Mouse (Mus musculus) intestine, postnatal 0 days (tissue): ENCODE measurements at regions not wholly inside any gene's neighbourhood (a gene's known extent, or its start where the extent isn't known, plus 50 kb on each side); places are given as distances from the start of the nearest gene placed in this dataset.

Source experiments
- ATAC-seq: fragments of 200-750 bp; cut with Nextera tagmentation; 2 replicates; pipeline ENCODE4 v1.8.0; 2017; ENCODE audit warnings: mild to moderate bottlenecking, moderate TSS enrichment, moderate library complexity
- H3K27ac ChIP-seq: fragments of 300-500 bp; sonication (generic); 2 replicates; pipeline ENCODE4 v1.5.1; 2014; ENCODE audit warnings: mild to moderate bottlenecking, low read depth, low read length, moderate library complexity
- H3K27me3 ChIP-seq: fragments of 300-500 bp; sonication (generic); replicated peaks from 2 replicates; pipeline ENCODE4 v1.6.1; 2014; ENCODE audit warnings: low read length, mixed read lengths; ENCODE audit not compliant: control insufficient read depth, insufficient read depth
- H3K36me3 ChIP-seq: fragments of 300-500 bp; sonication (generic); 2 replicates; pipeline ENCODE4 v1.6.1; 2014; ENCODE audit warnings: mild to moderate bottlenecking, moderate library complexity; ENCODE audit not compliant: control insufficient read depth, insufficient read depth
- H3K4me1 ChIP-seq: fragments of 300-500 bp; sonication (generic); replicated peaks from 2 replicates; pipeline ENCODE4 v1.6.1; 2014; ENCODE audit warnings: antibody characterized with exemption, low read length, mixed read lengths; ENCODE audit not compliant: control insufficient read depth, insufficient read depth
- H3K4me2 ChIP-seq: fragments of 300-500 bp; sonication (generic); replicated peaks from 2 replicates; pipeline ENCODE4 v1.6.1; 2014; ENCODE audit warnings: low read depth, mild to moderate bottlenecking, moderate library complexity
- H3K4me3 ChIP-seq: fragments of 300-500 bp; sonication (generic); 2 replicates; pipeline ENCODE4 v1.5.1; 2014; ENCODE audit warnings: low read depth, low read length
- H3K9ac ChIP-seq: fragments of 300-500 bp; sonication (generic); 2 replicates; pipeline ENCODE4 v1.6.1; 2014; ENCODE audit warnings: mild to moderate bottlenecking, low read depth, low read length
- H3K9me3 ChIP-seq: fragments of 300-500 bp; sonication (generic); 2 replicates; pipeline ENCODE4 v1.6.1; 2016; ENCODE audit warnings: mixed run types; ENCODE audit not compliant: control insufficient read depth
- CTCF ChIP-seq: sonication (generic); IDR thresholded peaks from 2 replicates; pipeline ENCODE4 v1.5.1; 2016; ENCODE audit warnings: low read depth, mild to moderate bottlenecking, control low read depth, antibody characterized with exemption, moderate library complexity
- WGBS: fragments of 180-500 bp; shearing (Covaris S2); extraction: QIAGEN DNeasy Blood & Tissue Kit; methylation state at CpG from one replicate; pipeline ENCODE4 v1.1.7; 2014; 5-methylcytosine and 5-hydroxymethylcytosine counted together

DNA sequence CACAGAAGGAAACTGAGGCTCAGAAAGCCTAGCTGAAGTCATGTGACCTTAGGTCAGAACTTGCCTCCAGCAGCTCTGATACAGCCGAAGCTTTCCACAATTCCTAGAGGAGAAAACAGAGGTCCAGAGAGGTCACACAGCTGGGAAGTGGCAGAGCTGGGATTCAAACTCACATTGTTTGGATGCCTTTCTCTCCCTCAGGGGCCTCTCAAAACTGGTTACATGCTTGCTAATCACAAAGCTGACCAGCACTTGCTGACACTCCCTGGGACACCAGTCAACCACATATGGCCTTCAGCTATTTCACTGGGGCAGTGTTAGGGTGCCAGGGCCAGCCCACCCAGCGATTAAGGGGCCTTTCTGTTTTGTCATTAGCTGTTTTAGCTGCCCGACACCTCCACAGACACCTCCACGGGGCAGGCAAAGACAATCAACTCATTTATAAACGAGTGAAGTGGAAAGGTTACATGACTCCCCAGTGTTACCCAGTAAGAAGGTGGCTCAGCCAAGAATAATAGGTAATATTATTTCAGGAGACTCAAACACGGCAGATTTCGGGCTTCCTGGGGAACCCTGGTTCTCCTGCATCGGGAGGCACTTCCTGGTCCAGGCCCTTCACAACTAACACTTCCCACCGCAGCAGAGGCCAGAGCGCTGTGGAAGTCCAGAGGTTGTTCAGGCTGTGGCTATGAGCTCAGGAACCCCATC is 71.4 kb downstream of the 2410131K14Rik start:
- Histone ChIP-seq H3K36me3 (no peaks in the 10 kb centered on the region), H3K27ac (no peak overlapping the region), H3K9me3 (no peaks in the 10 kb centered on the region), H3K4me1 (no peaks in the 10 kb centered on the region), H3K27me3 (peaks cover 3% of the 10 kb centered on the region; the same call in 1 of the 2 replicates), H3K4me3 (no peak overlapping the region), H3K9ac (no peak overlapping the region), H3K4me2 (no peak overlapping the region)
- no peak for TF ChIP-seq CTCF
- WGBS, result 47% methylated on average over 10 of the region's 10 CpGs
- ATAC-seq, result no peak

DNA sequence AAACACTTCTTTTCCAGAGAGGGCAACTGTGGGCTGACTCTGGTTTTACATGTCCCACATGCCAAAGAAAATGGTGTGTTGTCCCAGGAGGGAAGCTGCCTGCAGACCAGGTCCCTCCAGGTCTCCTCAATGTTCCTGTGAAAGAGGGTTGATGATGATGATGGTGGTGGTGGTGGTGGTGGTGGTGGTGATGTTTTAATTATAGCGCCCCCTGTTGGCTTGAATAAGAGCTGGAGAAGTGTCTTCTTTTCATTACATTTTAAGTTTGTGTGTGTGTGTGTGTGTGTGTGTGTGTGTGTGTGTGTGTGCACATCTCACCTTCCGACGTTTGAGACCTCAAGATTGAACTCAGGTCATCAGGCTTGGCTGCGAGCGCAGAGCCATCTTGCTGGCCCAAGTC is 73.0 kb downstream of the 2410131K14Rik start:
- no peak for ATAC-seq

DNA sequence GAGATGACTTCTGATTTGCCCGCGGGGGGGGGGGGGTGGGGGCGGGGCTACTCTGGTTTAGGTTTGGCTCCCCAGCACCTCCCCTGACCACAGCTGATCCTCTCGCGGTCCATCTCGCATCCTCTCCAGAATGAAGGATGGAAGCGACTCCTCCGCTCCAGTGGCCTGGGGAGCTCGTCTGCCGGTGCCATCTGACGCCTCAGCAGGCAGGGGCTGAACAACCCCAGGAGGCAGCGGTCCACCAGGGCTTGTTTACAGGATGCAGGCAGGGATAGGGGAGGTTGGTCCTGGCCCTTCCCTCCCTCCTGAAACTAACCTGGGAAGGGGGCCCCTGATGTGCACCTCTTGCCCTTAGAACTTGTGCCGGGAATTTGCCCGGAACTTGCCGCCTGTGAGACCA is 73.9 kb downstream of the 2410131K14Rik start:
- TF ChIP-seq CTCF, result no peak
- Histone ChIP-seq H3K36me3 (no peaks in the 10 kb centered on the region), H3K4me2 (no peak overlapping the region), H3K9ac (no peak overlapping the region), H3K4me1 (no peaks in the 10 kb centered on the region), H3K27ac (no peak overlapping the region), H3K4me3 (no peak overlapping the region), H3K27me3 (peaks cover 3% of the 10 kb centered on the region; the same call in 1 of the 2 replicates), H3K9me3 (no peaks in the 10 kb centered on the region)
- WGBS, result 15% methylated on average over 14 of the region's 15 CpGs
- no peak for ATAC-seq

More for the DNA sequence above, 73.0 kb downstream of the 2410131K14Rik start:
- Histone ChIP-seq H3K4me1 (no peaks in the 10 kb centered on the region), H3K36me3 (no peaks in the 10 kb centered on the region), H3K9me3 (no peaks in the 10 kb centered on the region), H3K9ac (no peak overlapping the region), H3K4me3 (no peak overlapping the region), H3K27me3 (peaks cover 3% of the 10 kb centered on the region; the same call in 1 of the 2 replicates), H3K27ac (no peak overlapping the region), H3K4me2 (no peak overlapping the region)
- TF ChIP-seq CTCF, result peak; percentile 53
- 76% methylated on average over 5 of the region's 5 CpGs for WGBS

DNA sequence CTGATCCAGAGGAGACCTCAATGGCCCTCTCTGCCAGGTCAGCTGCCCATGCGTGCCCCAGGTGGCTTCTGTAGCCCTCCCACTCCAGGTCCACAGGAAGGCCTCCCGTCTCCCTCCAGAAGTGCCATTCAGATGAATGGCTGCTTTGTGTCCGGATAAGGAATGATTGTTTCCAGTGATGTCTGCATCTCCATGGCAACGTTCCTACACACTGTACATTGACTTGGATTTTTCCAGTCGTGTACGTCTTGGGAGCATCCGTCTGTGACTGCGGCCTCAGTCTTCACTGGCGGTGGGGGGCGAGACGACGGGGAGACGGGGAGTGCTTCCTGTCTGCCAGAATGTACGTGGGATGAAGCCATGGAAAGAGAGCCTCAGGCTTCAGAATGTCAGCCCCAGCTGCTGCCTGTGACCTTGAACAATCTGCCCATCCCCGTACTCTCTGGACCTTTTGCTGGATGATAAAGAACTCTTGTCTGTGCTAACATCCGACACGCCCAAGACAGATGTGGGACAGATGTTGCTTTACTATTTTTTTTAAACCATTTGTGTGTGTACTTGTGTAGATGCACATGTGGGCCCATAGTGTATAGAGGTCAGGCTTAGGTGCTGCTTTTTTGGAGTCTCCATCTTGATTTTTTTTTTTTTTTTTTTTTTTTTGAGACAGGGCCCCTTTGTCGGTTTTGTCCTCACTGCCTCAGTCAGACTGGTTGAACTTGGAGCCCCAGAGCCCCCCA is 76.9 kb downstream of the 2410131K14Rik start:
- WGBS, result 39% methylated on average over 18 of the region's 18 CpGs
- Histone ChIP-seq H3K4me1 (no peaks in the 10 kb centered on the region), H3K4me2 (no peak overlapping the region), H3K4me3 (no peak overlapping the region), H3K9me3 (no peaks in the 10 kb centered on the region), H3K27ac (no peak overlapping the region), H3K9ac (no peak overlapping the region), H3K27me3 (peaks cover 8% of the 10 kb centered on the region; the same call in 1 of the 2 replicates), H3K36me3 (no peaks in the 10 kb centered on the region)
- TF ChIP-seq CTCF, result no peak
- ATAC-seq, result no peak; the same call in 1 of the 2 replicates

DNA sequence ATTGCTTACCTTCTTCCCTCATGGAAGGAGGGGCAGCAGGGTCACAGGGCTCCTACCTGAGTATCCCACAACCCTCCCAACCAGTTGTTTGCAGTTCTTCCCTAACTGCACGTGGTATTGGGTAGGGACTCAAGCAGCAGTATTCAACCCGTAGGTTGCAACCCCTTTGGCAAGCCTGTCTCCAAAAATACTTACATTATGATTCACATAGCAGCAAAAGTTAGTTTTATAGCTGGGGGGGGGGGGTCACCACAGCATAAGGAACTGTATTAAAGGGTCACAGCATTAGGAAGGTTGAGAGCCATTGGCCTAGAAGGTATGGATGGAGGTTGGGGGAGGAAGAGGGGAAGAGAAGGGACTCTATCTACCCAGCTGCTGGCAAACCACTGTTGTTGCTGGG is 78.1 kb downstream of the 2410131K14Rik start:
- Histone ChIP-seq H3K27ac (no peak overlapping the region), H3K36me3 (no peaks in the 10 kb centered on the region), H3K4me2 (no peak overlapping the region), H3K27me3 (peaks cover 8% of the 10 kb centered on the region; the same call in 1 of the 2 replicates), H3K9ac (no peak overlapping the region), H3K4me3 (no peak overlapping the region), H3K9me3 (no peaks in the 10 kb centered on the region), H3K4me1 (no peaks in the 10 kb centered on the region)
- no peak for TF ChIP-seq CTCF
- WGBS, result 78% methylated on average over 2 of the region's 2 CpGs
- no peak for ATAC-seq

DNA sequence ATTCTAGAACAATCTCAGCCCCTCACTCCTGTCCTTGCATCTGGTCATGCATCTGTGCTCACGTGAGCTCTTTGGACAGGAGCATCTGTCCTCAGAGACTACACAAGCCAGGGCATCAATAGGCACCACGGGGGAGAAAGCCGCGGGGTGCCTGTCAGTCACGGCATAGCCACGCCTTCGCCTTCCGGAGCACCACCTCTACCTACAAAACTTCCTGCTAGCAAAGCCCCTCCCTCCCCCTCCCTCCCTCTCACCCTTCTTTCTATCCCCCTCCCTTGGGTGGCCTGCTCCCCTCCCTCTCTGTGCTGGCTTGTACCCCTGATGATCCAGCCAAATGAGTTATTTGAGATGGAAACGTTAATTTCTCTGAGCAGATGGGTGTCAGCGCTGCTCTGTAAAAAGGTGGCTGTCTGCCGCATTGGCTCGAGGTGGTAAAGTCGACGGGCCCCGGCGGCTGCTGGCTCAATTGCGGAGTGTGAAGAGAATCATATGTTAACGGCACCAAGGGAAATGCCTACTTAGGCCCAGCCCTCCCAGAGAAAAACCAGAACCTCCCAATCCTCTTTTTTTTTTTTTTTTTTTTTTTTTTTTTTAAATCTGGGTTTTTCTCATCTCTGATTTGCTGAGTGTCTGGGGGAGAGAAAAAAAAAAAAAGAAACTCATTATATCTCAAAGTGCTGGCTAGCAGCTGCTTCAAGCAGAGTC is 82.0 kb downstream of the 2410131K14Rik start:
- H3K9ac ChIP-seq, result no peak overlapping the region
- no peak overlapping the region for H3K27ac ChIP-seq
- TF ChIP-seq CTCF, result no peak
- H3K27me3 ChIP-seq, result 0 out of 2 replicates have a peak, but pooled peaks cover 5% of the 10 kb centered on the region
- H3K9me3 ChIP-seq, result no peaks in the 10 kb centered on the region
- WGBS, result under 1% methylated on average over 18 of the region's 18 CpGs
- ATAC-seq, result no peak
- H3K4me2 ChIP-seq, result peak overlapping the region; percentile 65
- H3K36me3 ChIP-seq, result no peaks in the 10 kb centered on the region
- H3K4me3 ChIP-seq, result peak overlapping the region; percentile 29
- H3K4me1 ChIP-seq, result 0 out of 2 replicates have a peak, but pooled peaks cover 3% of the 10 kb centered on the region
